Mouse (Mus musculus) lung, postnatal 0 days (tissue): Measurements from ENCODE around the gene Asb18. TPM values are rescaled to one million over a fixed set of nuclear protein-coding genes. Genes with fewer than 3 reads are reported as not detected.

Source experiments
- ATAC-seq: fragments of 200-750 bp; cut with Nextera tagmentation; 2 replicates; pipeline ENCODE4 v1.8.0; 2017; ENCODE audit warnings: moderate library complexity
- DNase-seq: peaks from one replicate; pipeline ENCODE4 v3.0.0-alpha.2; 2016; ENCODE audit warnings: low spot score
- H3K27ac ChIP-seq: fragments of 300-500 bp; sonication (generic); 2 replicates; pipeline ENCODE4 v1.5.1; 2014; ENCODE audit warnings: antibody characterized with exemption, mild to moderate bottlenecking, low read length, mixed read lengths
- H3K27me3 ChIP-seq: fragments of 300-500 bp; sonication (generic); replicated peaks from 2 replicates; pipeline ENCODE4 v1.6.1; 2014; ENCODE audit warnings: low read length, mixed read lengths; ENCODE audit not compliant: insufficient read depth
- H3K36me3 ChIP-seq: fragments of 300-500 bp; sonication (generic); 2 replicates; pipeline ENCODE4 v1.6.1; 2014; ENCODE audit warnings: low read length, mixed read lengths; ENCODE audit not compliant: insufficient read depth
- H3K4me1 ChIP-seq: fragments of 300-500 bp; sonication (generic); 2 replicates; pipeline ENCODE4 v1.6.1; 2014; ENCODE audit warnings: antibody characterized with exemption, low read depth, low read length, mixed read lengths; ENCODE audit not compliant: insufficient read depth
- H3K4me2 ChIP-seq: fragments of 300-500 bp; sonication (generic); replicated peaks from 2 replicates; pipeline ENCODE4 v1.6.1; 2014; ENCODE audit warnings: low read depth, mild to moderate bottlenecking, low read length, moderate library complexity, mixed read lengths
- H3K4me3 ChIP-seq: fragments of 300-500 bp; sonication (generic); 2 replicates; pipeline ENCODE4 v1.5.1; 2014; ENCODE audit warnings: low read depth, low read length
- H3K9ac ChIP-seq: fragments of 300-500 bp; sonication (generic); replicated peaks from 2 replicates; pipeline ENCODE4 v1.6.1; 2014; ENCODE audit warnings: low read depth, mild to moderate bottlenecking
- H3K9me3 ChIP-seq: fragments of 300-500 bp; sonication (generic); 2 replicates; pipeline ENCODE4 v1.6.1; 2016; ENCODE audit warnings: low read length, mixed read lengths
- CTCF ChIP-seq: IDR thresholded peaks from 2 replicates; pipeline ENCODE4 v1.5.1; 2016; ENCODE audit warnings: antibody characterized with exemption, mild to moderate bottlenecking
- EP300 ChIP-seq: IDR thresholded peaks from 2 replicates; pipeline ENCODE4 v1.6.1; 2016; ENCODE audit warnings: antibody characterized with exemption, mild to moderate bottlenecking, control low read depth
- WGBS: fragments of 180-500 bp; shearing (Covaris S2); extraction: QIAGEN DNeasy Blood & Tissue Kit; methylation state at CpG from one replicate; pipeline ENCODE4 v1.1.7; 2014; 5-methylcytosine and 5-hydroxymethylcytosine counted together
- polyA plus RNA-seq: library from polyadenylated mRNA; unstranded; fragments of >200 nt; fragmentation: Nextera tagmentation; extraction: Ambion mirVana; gene quantifications from 2 replicates; pipeline ENCODE4 v1.2.1, GENCODE M21; 2015

Asb18 gene
- polyA plus RNA-seq, 1 experiment from 2014 or later = not detected

DNA sequence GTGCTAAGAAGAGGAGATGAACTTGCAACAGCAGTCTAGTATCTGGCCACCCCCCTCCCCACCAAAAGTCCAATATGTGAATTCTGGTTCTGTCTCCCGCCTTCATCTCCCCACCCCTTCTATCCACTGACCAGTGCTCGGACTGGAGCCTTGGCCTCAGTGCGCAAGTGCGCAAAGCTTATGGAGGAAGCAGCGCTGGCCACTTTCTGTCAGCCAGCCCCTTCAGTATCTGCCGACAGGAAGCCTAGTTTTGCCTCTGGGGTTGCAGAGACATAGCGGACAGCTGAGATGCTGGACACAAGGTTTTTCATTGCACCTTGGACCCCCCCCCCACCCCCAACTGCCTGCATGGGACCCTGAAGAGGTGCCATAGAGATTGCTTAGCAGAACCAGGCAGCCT, 92.2 kb downstream of the Asb18 start:
- no peaks in the 10 kb centered on the region for H3K36me3 ChIP-seq
- H3K27me3 ChIP-seq = peaks cover 79% of the 10 kb centered on the region

DNA sequence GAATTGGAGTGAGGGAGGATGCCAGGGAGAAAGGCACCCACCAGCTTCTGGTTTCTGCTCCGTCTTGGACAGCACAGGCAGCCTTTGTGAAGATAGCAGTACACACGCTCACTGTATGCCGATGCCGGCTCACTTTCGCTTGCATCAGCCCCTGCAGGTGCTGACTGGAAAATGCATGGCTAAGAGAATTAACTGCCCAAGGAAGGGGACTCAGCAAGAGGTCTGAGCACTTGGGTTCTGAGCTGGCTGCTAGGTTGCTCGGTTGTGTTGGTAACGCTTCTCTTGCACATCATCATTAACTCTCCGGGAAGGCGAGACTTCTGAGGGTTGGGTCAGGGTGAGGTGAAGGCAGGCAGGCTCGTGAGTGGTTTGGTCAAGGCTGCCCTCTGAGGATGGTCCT, 92.7 kb downstream of the Asb18 start:
- 2% methylated on average over 10 of the region's 10 CpGs for WGBS
- Histone ChIP-seq H3K9ac (no peak overlapping the region), H3K27me3 (peaks cover 78% of the 10 kb centered on the region), H3K4me2 (no peak overlapping the region), H3K4me1 (no peaks in the 10 kb centered on the region), H3K4me3 (no peak overlapping the region), H3K27ac (no peak overlapping the region), H3K36me3 (no peaks in the 10 kb centered on the region), H3K9me3 (no peaks in the 10 kb centered on the region)
- no peak for DNase-seq
- ATAC-seq = no peak
- TF ChIP-seq EP300 (no peak), CTCF (no peak)

More for the DNA sequence above, 92.2 kb downstream of the Asb18 start:
- TF ChIP-seq CTCF (no peak), EP300 (no peak)
- Histone ChIP-seq H3K4me2 (no peak overlapping the region), H3K4me1 (peaks cover 3% of the 10 kb centered on the region; the same call in 1 of the 2 replicates), H3K4me3 (no peak overlapping the region), H3K9ac (no peak overlapping the region), H3K27ac (no peak overlapping the region), H3K9me3 (no peaks in the 10 kb centered on the region)
- ATAC-seq (no peak), DNase-seq (no peak)
- 3% methylated on average over 7 of the region's 7 CpGs for WGBS

DNA sequence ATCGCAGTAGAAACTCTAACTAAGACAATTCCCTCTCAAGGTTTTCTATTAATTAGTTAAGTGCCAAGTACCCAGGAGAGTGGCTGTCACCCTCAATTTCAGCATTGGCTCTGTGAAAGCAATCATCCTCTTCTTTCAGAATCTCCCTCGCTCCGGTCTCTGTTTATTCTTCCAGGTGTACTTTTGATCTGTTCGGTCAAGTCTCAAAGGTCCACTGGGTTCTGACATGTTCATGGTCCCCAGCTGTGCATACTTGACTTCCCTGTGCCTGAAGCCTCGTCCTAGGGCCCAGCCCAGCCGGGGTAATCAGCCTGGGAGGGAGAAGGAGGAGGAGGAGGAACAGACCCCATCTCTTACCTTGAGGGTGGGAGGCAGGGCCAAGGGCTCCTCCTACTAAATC, 95.3 kb downstream of the Asb18 start:
- WGBS = 71% methylated on average over 6 of the region's 6 CpGs
- ATAC-seq (no peak), DNase-seq (no peak)
- H3K4me2 ChIP-seq = no peak overlapping the region
- H3K4me3 ChIP-seq = no peak overlapping the region
- H3K4me1 ChIP-seq = no peaks in the 10 kb centered on the region
- H3K9me3 ChIP-seq = no peaks in the 10 kb centered on the region
- TF ChIP-seq EP300 (no peak), CTCF (no peak)
- no peaks in the 10 kb centered on the region for H3K36me3 ChIP-seq
- no peak overlapping the region for H3K9ac ChIP-seq
- H3K27me3 ChIP-seq = peaks cover 54% of the 10 kb centered on the region
- H3K27ac ChIP-seq = no peak overlapping the region

DNA sequence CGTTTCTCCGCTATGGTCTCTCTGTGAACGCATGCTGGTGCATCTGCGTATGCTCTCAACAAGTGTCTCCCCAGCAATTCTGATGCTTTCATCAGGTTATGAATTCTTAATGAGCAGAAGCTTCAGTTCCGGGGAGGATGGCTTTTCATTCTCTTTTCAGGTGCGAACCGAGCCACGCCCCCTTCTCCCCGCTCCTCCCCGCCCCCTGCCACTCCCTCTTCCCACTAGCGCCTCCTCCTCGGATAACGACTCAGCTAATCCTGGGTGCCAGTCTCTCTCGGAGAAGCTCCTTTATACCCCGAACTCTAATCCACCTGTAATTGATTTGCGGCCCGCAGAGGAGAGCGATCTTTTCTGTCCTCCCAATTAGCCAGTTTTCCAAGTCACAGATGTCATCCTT, 96.4 kb downstream of the Asb18 start:
- no peaks in the 10 kb centered on the region for H3K9me3 ChIP-seq
- H3K27ac ChIP-seq = no peak overlapping the region
- peaks cover 45% of the 10 kb centered on the region for H3K27me3 ChIP-seq
- no peak for TF ChIP-seq CTCF
- TF ChIP-seq EP300 = no peak
- WGBS = 21% methylated on average over 18 of the region's 18 CpGs
- H3K4me1 ChIP-seq = no peaks in the 10 kb centered on the region
- H3K9ac ChIP-seq = no peak overlapping the region
- no peaks in the 10 kb centered on the region for H3K36me3 ChIP-seq
- no peak overlapping the region for H3K4me2 ChIP-seq
- DNase-seq (no peak), ATAC-seq (no peak)
- no peak overlapping the region for H3K4me3 ChIP-seq

DNA sequence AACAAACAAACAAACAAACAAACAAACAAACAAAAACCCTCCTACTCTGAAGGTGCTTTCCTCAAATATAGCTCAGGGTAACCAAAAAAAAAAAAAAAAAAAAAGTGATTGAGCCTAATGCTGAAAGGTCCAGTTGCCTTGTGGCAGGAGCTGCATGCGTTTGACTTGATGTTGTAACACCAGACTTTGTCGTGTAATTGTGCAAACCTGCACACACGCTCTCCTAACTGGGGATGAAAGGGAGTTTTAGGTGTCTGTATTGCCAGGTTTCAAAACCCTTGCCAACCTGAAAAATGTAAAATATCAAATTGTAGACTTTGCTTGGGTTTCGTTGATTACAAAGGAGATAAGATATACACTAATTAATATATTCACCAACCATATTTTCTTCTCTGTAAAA, 100.9 kb downstream of the Asb18 start:
- ATAC-seq (no peak), DNase-seq (no peak)
- Histone ChIP-seq H3K4me3 (no peak overlapping the region), H3K9ac (no peak overlapping the region), H3K27ac (no peak overlapping the region), H3K4me2 (no peak overlapping the region), H3K4me1 (no peaks in the 10 kb centered on the region), H3K27me3 (peaks cover 15% of the 10 kb centered on the region; the same call in 1 of the 2 replicates), H3K9me3 (no peaks in the 10 kb centered on the region), H3K36me3 (no peaks in the 10 kb centered on the region)
- TF ChIP-seq EP300 (no peak), CTCF (no peak)
- WGBS = 77% methylated on average over 4 of the region's 4 CpGs

DNA sequence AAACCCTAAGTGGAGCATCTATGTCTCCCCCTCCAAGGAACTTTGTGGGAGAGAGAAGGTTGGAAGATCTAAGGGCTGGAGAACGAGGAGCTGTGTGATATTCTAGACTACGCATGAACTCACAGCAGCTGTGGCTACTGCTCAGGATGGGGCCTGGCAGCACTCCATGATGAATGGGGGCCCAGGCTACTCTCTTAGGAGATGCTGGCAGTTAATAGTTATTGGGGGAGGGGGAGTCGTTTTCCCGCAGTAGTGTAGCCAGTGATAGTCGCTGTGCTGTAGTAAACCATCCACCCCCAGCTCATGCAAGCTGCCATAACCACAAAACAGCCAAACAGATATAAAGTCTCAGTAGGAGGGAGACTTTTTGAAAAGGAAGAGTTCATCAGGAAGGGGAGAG, 102.1 kb downstream of the Asb18 start:
- H3K4me3 ChIP-seq = no peak overlapping the region
- H3K9ac ChIP-seq = no peak overlapping the region
- H3K27me3 ChIP-seq = peaks cover 3% of the 10 kb centered on the region; the same call in 1 of the 2 replicates
- H3K36me3 ChIP-seq = no peaks in the 10 kb centered on the region
- no peak for TF ChIP-seq CTCF
- no peak for TF ChIP-seq EP300
- no peak overlapping the region for H3K4me2 ChIP-seq
- no peak overlapping the region for H3K27ac ChIP-seq
- DNase-seq (no peak), ATAC-seq (no peak)
- no peaks in the 10 kb centered on the region for H3K9me3 ChIP-seq
- H3K4me1 ChIP-seq = no peaks in the 10 kb centered on the region
- WGBS = 40% methylated on average over 5 of the region's 5 CpGs

DNA sequence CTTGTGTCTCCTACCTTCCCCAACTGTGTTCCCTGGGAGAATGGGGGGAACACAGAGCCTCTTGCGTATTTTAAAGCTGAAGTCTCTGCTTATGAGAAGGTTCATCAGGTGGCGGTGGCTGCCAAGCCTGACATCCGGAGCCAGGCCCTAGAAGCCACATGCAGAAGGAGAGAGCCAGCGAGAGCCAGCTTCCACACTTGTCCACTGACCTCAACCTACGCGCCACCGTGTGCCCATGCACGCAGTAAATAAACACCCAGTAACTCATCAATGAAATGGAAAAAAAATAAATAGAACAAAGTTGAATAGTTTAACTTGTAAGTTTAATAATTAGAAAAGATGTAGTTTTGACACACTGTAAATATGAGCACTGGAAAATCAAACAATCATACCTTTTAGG, 104.7 kb downstream of the Asb18 start:
- Histone ChIP-seq H3K27me3 (no peaks in the 10 kb centered on the region), H3K4me2 (no peak overlapping the region), H3K9me3 (no peaks in the 10 kb centered on the region), H3K4me1 (no peaks in the 10 kb centered on the region), H3K36me3 (no peaks in the 10 kb centered on the region), H3K4me3 (no peak overlapping the region), H3K27ac (no peak overlapping the region), H3K9ac (no peak overlapping the region)
- TF ChIP-seq CTCF (no peak), EP300 (no peak)
- no peak for ATAC-seq
- DNase-seq = no peak
- WGBS = 81% methylated on average over 8 of the region's 8 CpGs
